Mouse (Mus musculus) heart, postnatal 4 days (tissue): ENCODE data around the gene Rnf157. TPM values are rescaled to one million over a fixed set of nuclear protein-coding genes. Genes with fewer than 3 reads are reported as not detected.
A peak's percentile ranks its signal among the peaks of the same experiment; 100 is the strongest.
"Not testable (repeated sequence)": the region's sequence is repeated elsewhere in the genome, so short reads cannot be mapped to it uniquely, and the experiment has no call there.

Source experiments
- DNase-seq: peaks from one replicate; pipeline ENCODE4 v3.0.0; 2021
- total RNA-seq, 2 experiments: library from RNA; stranded (reverse); gene quantifications; 2 replicates each; pipeline ENCODE4 v1.2.3; 2021

Rnf157 gene
- total RNA-seq, 2 experiments from 2014 or later, result 11.9 to 12.4 TPM

DNA sequence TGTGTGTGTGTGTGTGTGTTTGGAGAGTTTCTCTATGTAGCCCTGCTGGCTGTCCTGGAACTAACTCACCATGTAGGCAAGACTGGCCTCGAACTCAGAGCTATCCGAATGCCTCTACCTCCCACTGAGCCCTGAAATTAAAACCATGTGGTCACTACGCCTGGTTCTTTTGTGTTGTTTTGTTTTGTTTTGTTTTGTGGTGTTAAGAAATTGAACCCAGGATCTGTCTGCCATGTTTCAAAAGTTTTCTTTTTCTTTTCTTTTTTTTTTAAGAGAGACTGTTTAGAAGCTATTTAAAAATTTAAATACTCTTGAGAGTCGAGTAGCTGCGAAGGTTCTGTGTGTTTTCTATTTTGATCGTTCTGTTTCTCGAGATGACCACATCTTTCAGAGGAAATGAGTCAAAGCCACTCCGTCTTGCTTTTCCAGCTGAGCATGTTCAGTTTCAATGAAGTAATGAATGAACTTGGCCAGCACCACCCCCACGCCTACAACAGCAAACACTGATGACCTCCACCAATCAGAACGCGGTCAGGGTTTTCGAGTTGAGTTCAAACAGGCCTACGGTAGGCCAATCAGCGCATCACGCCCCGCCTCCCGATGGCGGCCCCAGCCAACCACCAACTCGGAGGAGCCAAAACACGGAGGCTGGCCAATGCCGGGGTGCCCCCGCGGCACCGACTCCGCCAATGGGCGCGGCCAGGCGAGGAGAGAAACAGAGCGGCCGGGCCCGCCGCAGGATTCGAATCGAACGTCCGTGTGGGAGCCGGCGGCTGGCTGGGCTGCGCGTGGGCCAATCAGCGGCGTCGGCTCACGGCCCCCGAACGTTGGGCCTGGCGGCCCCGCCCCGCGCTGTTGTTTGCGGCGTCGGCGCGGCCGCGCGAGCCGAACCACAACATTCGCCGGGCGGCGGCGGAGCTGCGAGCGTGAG is 20.8 kb upstream of the Rnf157 start, which contains the start of gene Ubald2:
Ubald2 (plus strand) TSS at position 739 of the 931 bp plus-strand sequence.
- DNase-seq, result peak; percentile 99

GRCm38 (mm10) chr11:116432593-116433355 is 19.9 kb upstream of the Rnf157 start:
- no peak for DNase-seq

DNA sequence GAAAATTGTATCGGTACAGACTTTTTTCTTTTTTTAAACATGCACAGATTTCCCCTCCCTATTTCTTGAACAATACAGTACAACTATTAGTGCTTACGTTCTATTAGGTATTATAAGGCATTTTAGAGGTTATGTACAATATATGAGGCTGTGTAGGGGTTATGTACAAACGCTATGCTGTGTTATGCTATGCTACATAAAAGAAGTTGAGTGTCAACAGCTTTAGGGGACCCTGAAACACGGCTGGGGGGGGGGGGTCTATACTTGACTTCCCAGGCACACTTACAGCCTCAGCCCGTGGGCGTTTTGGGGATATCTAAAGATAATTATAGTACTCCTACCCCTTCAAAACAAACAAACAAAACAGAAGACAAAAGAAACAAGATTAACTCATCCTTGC is 19.3 kb upstream of the Rnf157 start:
- DNase-seq, result no peak

DNA sequence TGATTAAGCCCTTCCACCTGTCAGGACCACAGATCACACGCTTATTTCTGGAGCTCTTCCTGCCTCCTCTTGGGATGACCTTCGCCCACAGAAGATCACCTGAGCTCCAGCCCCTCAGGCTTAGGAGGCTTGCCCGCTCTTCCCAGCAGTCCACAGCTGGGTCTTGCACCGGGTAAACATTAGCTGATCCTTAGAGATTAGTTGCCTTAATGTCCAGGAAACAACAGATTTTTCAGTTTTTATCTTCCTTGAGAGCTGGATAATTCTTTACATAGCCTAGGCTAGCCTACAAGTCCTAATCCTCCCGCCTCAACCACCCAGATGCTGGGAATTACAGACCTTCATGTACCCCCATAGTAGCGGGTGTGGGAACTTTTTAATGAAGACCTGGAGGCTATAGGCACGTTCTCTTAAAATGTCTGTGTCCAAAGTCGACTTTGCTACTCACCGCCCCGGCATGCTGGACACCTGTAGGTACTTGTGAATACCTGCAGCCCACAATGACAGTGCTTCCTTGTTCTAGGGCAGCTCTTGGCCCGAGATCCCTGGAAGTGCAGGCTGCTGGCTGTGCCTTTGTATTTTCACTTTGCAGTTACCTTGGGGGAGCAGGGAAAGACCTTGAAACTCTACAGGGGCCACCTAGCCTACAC is 18.7 kb upstream of the Rnf157 start:
- DNase-seq, result no peak

DNA sequence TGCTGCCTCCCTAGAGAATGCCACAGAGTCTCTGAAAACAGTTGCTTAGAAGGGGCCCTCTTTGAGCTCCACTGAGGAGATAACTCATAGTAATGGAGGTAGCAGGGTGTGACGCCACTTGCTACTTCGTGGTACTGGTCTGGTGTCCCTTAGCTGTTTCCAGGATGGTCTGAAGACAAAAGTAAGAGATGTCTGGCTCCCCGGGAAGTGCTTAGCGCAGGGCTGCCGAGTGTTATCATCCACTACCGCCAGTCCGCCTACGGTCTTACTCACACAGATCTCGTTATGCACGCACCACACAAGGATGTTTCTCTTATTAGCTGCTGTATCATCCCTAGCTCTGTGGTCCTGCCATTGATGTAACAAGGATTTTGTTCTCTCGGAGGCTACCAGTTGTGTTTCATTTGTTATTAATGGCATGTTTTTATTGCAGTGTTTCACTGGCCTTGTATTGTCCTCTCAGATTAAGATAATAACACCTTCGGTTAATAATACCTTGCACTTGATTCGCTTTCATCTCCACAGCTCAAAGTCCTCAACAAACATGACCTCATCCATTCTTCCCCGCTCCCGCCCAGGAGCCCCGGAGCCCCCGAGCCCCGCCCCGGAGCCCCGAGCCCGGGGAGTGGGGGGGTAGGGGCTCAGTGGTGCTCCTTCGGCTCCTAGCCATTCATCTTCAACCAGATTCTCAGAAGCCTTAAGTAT is 18.0 kb upstream of the Rnf157 start:
- no peak for DNase-seq

GRCm38 (mm10) chr11:116429862-116430613 is 17.2 kb upstream of the Rnf157 start:
- DNase-seq, result no peak

GRCm38 (mm10) chr11:116428872-116429859 is 16.3 kb upstream of the Rnf157 start:
- no peak for DNase-seq

- no peak for DNase-seq
Observed at GRCm38 (mm10) chr11:116426852-116427575, 14.2 kb upstream of the Rnf157 start.

DNA sequence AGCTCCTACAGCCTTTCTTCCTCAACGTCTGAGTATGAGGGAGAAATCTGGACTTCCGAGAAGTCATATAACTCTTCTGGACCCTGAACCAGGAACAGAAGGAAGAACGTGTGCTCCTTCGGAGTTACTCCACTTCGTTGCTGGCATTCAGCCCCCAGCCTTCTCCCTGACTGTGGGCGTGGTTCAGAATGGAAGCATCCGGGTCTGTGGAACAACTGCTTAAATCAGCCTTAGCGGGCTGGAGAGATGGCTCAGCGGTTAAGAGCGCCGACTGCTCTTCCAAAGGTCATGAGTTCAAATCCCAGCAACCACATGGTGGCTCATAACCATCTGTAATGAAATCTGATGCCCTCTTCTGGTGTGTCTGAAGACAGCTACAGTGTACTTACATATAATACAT is 13.5 kb upstream of the Rnf157 start:
- not testable (repeated sequence) for DNase-seq

- no peak for DNase-seq
Observed at GRCm38 (mm10) chr11:116424621-116425407, 12.0 kb upstream of the Rnf157 start.

DNA sequence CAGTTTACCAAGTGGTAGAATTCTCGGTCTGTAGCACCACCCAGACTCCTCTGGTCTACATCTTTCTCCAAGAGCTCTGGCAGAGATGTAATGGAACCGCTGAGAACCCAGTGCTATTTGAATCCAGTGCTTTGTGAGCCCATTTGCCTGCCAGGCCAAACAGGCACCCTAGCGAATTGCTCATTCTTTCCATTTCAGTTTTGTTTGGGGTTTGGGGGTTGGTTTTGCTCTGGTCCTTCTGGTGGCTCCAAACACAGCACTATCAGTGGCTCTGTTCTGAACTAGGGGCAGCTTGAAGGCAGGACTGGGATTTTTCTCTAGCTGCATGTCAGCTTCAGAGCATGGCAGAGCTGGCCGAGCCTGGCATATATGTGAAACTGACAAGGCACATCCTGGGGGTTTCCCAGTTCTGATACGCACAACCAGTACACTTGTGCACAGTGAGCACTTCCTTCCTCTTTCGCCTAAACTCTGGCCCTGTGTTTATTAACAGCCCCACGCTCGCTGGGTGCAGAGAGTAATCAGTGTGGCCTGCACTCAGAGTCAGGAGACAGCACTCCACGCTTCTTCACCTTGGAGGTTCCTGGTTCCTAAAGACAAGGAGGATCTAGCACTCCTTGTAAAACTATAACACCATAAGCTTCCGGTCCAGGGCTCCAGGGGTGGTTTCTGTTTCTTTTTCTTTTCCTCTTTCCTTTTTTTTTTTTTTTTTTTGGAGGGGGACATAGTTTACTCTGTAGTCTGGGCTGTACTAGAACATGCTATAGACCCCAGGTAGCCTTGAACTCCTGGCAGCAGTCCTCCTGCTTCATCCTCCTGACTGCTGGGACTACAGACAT is 11.2 kb upstream of the Rnf157 start:
- DNase-seq, result no peak

DNA sequence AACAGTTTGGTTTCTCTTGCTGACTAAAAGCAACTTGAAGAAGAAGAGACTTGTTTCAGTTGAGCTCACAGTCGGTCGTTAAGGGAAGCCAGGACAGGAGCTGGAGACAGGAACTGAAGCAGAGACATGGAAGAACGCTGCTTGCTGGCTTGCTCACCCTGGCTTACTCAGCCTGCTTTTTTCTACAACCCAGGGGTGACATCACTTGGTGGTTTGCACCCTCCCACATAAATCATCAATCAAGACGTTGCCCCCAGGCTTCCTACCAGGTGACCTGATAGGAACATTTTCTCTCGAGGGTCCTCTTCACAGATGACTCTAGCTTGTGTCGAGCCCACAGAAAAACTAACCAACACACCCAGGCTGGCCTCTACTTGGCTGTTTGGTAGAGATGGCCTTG is 10.4 kb upstream of the Rnf157 start:
- DNase-seq, result no peak

- DNase-seq, result no peak
Observed at GRCm38 (mm10) chr11:116422562-116422961, 9.7 kb upstream of the Rnf157 start.

- no peak for DNase-seq
Observed at GRCm38 (mm10) chr11:116421102-116421501, 8.3 kb upstream of the Rnf157 start.

DNA sequence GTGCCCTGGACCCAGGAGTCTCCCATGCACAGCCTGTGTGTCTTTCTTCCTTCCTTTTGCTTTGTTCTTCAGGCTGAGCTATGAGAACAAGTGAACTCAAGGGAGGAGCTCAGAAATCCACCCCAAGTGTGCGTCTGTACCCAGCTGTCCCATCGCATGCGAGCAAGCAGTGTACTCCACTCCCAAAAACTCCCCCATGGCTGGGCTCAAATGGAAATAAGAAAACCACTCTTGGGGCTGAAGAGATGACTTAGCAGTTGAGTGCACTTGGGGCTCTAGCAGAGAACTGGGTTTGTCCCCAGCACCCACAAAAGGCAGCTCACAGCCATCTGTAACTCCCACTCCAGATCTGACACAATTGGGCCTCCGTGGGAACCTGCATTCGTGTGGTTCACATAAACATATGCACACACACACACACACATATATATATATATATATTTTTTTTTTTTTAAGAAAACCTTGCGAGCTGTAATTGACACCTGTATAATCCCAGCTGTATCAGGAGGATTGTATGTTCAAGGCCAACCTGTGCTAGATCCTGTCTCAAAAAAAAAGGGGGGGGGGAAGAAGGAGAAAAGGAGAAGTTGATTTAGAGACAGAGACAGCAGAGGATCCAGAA is 6.1 kb upstream of the Rnf157 start:
- no peak for DNase-seq

- DNase-seq, result no peak
Observed at GRCm38 (mm10) chr11:116418194-116418840, 5.5 kb upstream of the Rnf157 start.

GRCm38 (mm10) chr11:116417054-116417453 is 4.2 kb upstream of the Rnf157 start:
- no peak for DNase-seq
